Mouse (Mus musculus) G1E (cell line): Measurements from ENCODE around the gene Spdya. TPM values are rescaled to one million over a fixed set of nuclear protein-coding genes. Genes with fewer than 3 reads are reported as not detected.

ENCODE experiments used
- ATAC-seq: 2 replicates; pipeline ENCODE4 v1.8.0; 2016; ENCODE audit warnings: mild to moderate bottlenecking; ENCODE audit not compliant: insufficient number of reproducible peaks, poor library complexity, low FRiP score, severe bottlenecking; ENCODE audit errors: extremely low read depth
- DNase-seq: peaks from one replicate; pipeline ENCODE4 v3.0.0; 2012; ENCODE audit warnings: low spot score
- H3K27me3 ChIP-seq: 2 replicates; pipeline ENCODE4 v1.6.1; 2012; ENCODE audit warnings: mild to moderate bottlenecking, low read length, inconsistent platforms; ENCODE audit not compliant: insufficient read depth
- H3K36me3 ChIP-seq: replicated peaks from 2 replicates; pipeline ENCODE3; 2012; ENCODE audit warnings: mild to moderate bottlenecking, inconsistent platforms
- H3K4me1 ChIP-seq: 2 replicates; pipeline ENCODE4 v1.6.1; 2012; ENCODE audit warnings: low read depth, low read length, inconsistent platforms, mixed read lengths; ENCODE audit not compliant: insufficient read depth
- H3K4me3 ChIP-seq: 2 replicates; pipeline ENCODE4 v1.5.1; 2012; ENCODE audit warnings: low read depth, mild to moderate bottlenecking, inconsistent platforms, low read length, moderate library complexity, mixed read lengths
- H3K9me3 ChIP-seq: replicated peaks from 2 replicates; pipeline ENCODE4 v1.6.1; 2012; ENCODE audit warnings: inconsistent platforms
- CTCF ChIP-seq: IDR thresholded peaks from 2 replicates; pipeline ENCODE4 v1.5.1; 2012; ENCODE audit warnings: low read depth, low read length, inconsistent platforms, mixed read lengths
- GATA1 ChIP-seq: IDR thresholded peaks from 2 replicates; pipeline ENCODE4 v1.6.1; 2012; ENCODE audit warnings: borderline replicate concordance, low read length, inconsistent platforms, mixed read lengths
- GATA2 ChIP-seq: IDR thresholded peaks from 2 replicates; pipeline ENCODE4 v1.6.1; 2012; ENCODE audit warnings: low read depth, low read length, inconsistent platforms, borderline replicate concordance
- POLR2AphosphoS5 ChIP-seq: IDR thresholded peaks from 2 replicates; pipeline ENCODE4 v1.6.1; 2012; ENCODE audit warnings: low read depth, low read length, inconsistent platforms; ENCODE audit not compliant: insufficient replicate concordance
- TAL1 ChIP-seq: conservative IDR thresholded peaks from 2 replicates; pipeline ENCODE4 v1.6.1; 2012; ENCODE audit warnings: low read depth, low read length, inconsistent platforms, mixed read lengths
- polyA plus RNA-seq: library from polyadenylated mRNA; stranded (reverse); fragments of >175 nt; gene quantifications from 2 replicates; pipeline ENCODE4 v1.2.3, GENCODE M21; 2012
- total RNA-seq, 2 experiments: library from RNA; stranded (forward) in 1 of 2; stranded (reverse) in 1 of 2; fragments of 200-1000 nt in 1 of 2; fragments of >200 nt in 1 of 2; fragmentation: Nextera tagmentation in 1 of 2; gene quantifications; 2 replicates each; pipeline ENCODE4 v1.2.3; 2014 to 2017

Spdya gene
- total and polyA plus RNA-seq, 3 experiments = not detected

- Histone ChIP-seq H3K4me1 (peaks cover 36% of the 10 kb centered on the region), H3K27me3 (peaks cover 10% of the 10 kb centered on the region), H3K4me3 (peak overlapping the region; percentile 89), H3K9me3 (no peaks in the 10 kb centered on the region), H3K36me3 (peaks cover 27% of the 10 kb centered on the region)
- TF ChIP-seq GATA2 (no peak), POLR2AphosphoS5 (no peak), TAL1 (no peak), CTCF (no peak), GATA1 (no peak)
- DNase-seq = peak; percentile 29
- ATAC-seq = peak; percentile 1; the same call in 1 of the 2 replicates
These were observed 46.2 kb downstream of the Spdya start for GRCm38 (mm10) chr17:71597881-71598658.

GRCm38 (mm10) chr17:71598659-71599554, 47.0 kb downstream of the Spdya start:
- no peaks in the 10 kb centered on the region for H3K9me3 ChIP-seq
- peaks cover 36% of the 10 kb centered on the region for H3K4me1 ChIP-seq
- H3K36me3 ChIP-seq = peaks cover 20% of the 10 kb centered on the region
- ATAC-seq (peak; percentile 86), DNase-seq (peak; percentile 81)
- H3K4me3 ChIP-seq = peak overlapping the region; percentile 89
- peaks cover 17% of the 10 kb centered on the region for H3K27me3 ChIP-seq
- no peak for TF ChIP-seq CTCF
- TF ChIP-seq GATA1 = no peak
- TF ChIP-seq GATA2 = no peak
- no peak for TF ChIP-seq TAL1
- no peak for TF ChIP-seq POLR2AphosphoS5

GRCm38 (mm10) chr17:71615638-71616318, 63.9 kb downstream of the Spdya start, which contains the start of gene Wdr43:
Wdr43 (plus strand) TSS chr17:71615895.
- peaks cover 28% of the 10 kb centered on the region for H3K36me3 ChIP-seq
- ATAC-seq = peak; percentile 96
- TF ChIP-seq POLR2AphosphoS5 (no peak), GATA1 (no peak), CTCF (no peak), TAL1 (no peak), GATA2 (no peak)

GRCm38 (mm10) chr17:71616319-71617032, 64.6 kb downstream of the Spdya start:
- TF ChIP-seq POLR2AphosphoS5 (no peak), GATA2 (no peak), CTCF (no peak), GATA1 (no peak), TAL1 (no peak)
- peaks cover 37% of the 10 kb centered on the region for H3K4me1 ChIP-seq
- H3K9me3 ChIP-seq = no peaks in the 10 kb centered on the region
- peak; percentile 32 for DNase-seq
- H3K27me3 ChIP-seq = no peaks in the 10 kb centered on the region
- peaks cover 33% of the 10 kb centered on the region for H3K36me3 ChIP-seq
- ATAC-seq = no peak
- peak overlapping the region; percentile 98 for H3K4me3 ChIP-seq

More at GRCm38 (mm10) chr17:71615638-71616318, 63.9 kb downstream of the Spdya start, which contains the start of gene Wdr43:
- Histone ChIP-seq H3K9me3 (no peaks in the 10 kb centered on the region), H3K27me3 (no peaks in the 10 kb centered on the region), H3K4me1 (peaks cover 31% of the 10 kb centered on the region), H3K4me3 (peak within 1 kb of the TSS; percentile 98)
- DNase-seq = peak; percentile 81

- no peak for TF ChIP-seq GATA2
- no peak for TF ChIP-seq TAL1
- TF ChIP-seq POLR2AphosphoS5 = no peak
- no peak for TF ChIP-seq CTCF
- no peak for TF ChIP-seq GATA1
- no peak for DNase-seq
- Histone ChIP-seq H3K27me3 (no peaks in the 10 kb centered on the region), H3K36me3 (peaks cover 36% of the 10 kb centered on the region), H3K4me3 (peak overlapping the region; percentile 98), H3K4me1 (peaks cover 42% of the 10 kb centered on the region), H3K9me3 (no peaks in the 10 kb centered on the region)
- ATAC-seq = no peak
These were observed 65.1 kb downstream of the Spdya start for GRCm38 (mm10) chr17:71617033-71617362.
